Mouse (Mus musculus) urinary bladder, postnatal 25 days (tissue): ENCODE data around the gene Dusp10.

Source experiments
- DNase-seq: peaks from one replicate; pipeline ENCODE4 v3.0.0; 2022; ENCODE audit warnings: low spot score

The Dusp10 gene

DNA sequence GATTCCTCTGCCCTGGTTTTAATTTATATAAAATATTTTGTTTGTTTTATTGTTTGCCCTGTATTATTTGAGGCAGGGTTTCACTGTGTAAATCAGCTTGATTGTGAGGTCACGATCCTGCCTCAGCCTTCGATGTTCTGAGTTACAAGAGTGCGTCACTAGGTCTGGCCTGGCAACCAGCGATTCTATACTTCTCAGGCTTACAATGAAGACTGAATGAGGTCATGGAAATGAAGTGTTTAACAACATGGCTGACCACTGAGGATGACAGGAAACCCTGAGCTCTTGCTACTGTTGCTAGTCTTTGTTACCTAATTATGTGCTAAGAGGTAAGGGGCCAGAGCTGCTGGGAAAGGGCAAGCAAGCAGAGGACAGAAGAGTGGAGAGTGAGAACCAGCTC, at the start of gene Dusp10:
Gene Dusp10 (plus strand): TSS at position 197 of the 400 bp plus-strand sequence.
- no peak for DNase-seq

DNA sequence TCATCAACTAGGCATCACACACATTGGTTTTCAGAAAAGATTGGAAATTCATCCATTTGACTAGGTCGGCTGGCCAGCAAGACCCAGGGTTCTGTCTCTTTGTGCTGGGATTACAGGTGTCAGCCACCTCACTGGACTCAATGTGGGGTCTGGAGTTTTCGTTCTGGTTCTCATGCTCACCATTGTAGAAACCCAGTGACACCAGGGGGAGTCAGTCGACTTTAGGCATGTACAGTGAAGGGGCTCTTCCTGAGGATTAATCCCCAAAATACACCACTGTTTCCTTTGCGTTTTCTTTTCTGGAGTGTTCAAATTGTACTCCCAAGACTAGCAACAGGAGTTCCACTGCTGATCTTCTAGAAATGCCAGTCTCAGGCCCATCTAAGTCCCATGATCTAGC, 47.8 kb upstream of the Dusp10 start:
- DNase-seq, result no peak

DNA sequence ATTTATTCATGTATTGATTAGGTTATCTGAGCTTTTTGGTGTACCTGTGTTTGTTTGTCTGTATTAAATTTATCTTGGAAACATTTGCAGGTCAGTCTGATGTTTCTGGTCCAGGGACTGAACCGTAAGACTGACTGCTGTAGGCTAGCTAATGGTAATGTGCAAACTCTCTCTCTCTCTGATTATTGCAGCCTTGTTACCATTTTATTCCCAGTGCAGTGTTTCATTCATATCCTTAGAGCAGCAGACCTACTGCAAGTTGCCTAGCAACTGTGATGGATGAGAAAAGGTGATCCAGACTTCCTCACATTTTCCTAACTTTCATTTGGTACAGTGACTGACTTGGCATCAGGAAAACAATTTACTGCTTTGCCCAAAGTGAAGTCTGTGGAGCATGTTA, 43.8 kb upstream of the Dusp10 start:
- no peak for DNase-seq

DNA sequence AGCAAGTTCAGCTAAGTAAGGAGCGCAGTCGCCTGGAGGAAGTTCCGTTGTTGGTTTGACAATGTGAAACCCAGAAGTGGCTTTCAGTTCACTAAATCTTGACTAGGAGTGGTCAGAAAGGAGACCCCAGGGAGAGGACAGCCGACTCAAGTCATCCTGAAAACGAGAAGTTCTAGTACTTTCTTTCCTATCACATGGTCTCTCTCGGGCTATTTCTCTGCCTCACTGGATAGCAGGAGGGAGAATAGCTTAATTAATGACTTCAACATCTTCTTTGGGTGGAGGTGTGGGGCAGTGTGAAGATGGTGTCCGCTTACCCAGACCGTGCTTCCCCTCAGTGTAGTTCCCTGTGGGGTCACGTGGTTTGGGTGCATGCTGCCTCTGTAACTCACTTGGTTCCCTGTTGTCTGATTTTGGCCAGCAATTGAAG, 33.3 kb upstream of the Dusp10 start:
- DNase-seq, result no peak

DNA sequence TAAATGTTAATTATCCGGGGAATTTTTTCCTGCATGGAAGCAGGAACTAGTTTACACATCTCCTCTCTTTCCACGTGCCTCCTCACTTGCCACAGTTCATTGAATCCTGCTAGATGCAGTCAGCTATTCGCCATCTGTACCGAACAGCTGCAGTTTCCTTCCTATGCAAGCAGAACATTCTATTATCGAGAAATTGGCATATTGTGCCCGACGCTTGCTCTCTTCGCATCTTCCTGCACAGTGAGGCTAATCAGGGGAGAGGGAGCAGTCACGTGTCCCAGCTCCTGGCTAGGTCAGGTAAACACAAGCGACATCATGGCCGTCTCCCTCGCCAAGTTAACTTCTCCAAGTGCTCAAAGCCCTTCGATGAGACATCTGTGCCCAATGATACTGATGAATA, 31.0 kb upstream of the Dusp10 start:
- no peak for DNase-seq

DNA sequence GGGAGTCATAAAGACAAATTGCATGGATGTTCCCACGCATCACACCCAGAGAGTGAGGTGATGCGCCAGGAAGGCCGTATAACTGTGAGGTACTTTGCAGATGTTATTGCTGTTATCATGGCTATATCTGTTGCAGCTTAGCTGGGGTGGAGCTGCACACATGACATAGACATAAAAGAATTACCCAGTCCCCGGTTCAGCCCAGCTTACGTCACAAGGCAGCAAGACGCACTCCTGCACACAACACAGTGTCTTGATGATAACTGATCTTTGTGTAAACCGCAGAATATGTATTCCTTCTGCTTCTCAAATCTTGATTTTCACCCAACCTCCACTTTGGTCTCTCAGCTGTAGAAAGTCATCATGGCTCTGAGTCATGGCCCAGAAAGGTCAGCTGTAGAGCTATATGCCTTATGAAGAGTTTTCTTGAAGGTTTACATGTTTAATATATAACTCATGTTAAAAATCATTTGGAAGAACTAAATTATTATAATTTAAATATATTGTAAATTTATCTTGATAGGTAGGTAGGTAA, 25.3 kb upstream of the Dusp10 start:
- DNase-seq, result no peak

DNA sequence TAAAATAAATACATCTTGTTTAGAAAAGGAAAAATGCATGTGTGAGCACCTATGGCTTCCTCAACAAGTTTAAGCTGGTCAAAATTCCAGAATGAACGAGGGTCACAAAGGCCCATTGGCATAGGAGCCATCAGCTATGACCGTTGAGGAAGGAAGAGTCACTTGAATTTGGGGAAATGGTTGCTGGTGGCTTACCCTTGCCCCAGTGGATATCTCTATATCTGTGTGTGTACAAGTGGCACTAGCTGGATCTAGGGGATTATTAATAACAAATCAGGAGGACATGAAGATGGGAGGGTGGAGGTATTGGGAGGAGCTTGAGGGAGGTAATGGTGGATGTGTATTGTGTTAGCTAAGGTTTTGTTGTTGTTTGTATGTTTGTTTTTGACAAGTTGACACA, 21.2 kb upstream of the Dusp10 start:
- no peak for DNase-seq

DNA sequence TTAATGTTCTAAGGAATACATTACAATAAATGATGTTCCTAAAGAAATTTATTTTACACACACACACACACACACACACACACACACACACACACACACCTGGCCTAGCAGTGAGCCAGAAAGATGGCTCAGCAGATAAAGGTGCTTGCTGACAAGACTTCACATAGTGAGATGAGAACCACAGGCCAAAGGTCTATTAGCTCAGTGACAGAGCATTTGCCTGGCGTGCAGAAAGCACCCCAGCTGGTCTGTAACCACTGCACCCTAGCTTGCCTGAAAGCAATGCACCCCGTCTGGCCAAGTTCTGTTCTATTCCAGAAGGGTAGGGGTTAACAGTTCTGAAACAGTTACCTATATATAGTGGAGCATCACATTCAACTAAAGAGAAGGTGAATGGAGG, 15.9 kb upstream of the Dusp10 start:
- no peak for DNase-seq

DNA sequence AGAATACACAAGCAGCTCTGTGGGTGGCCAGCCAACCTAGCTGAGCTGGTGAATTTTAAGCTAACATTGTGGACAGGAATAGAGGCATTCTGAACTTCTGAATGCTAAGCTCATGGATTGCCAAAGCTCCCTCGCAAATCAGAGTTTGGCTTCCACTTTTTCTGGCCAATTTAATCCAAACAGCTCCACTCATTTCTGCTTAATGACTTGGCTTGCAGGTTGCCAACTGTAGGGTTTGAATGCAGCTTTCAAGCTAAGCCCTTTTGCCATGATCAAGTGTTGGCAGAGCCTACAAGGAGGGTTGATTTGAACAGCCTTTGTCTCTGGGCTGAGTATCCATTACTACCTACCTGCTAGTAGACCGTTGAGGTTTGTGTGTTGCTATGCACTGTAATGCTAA, 10.6 kb upstream of the Dusp10 start:
- no peak for DNase-seq

DNA sequence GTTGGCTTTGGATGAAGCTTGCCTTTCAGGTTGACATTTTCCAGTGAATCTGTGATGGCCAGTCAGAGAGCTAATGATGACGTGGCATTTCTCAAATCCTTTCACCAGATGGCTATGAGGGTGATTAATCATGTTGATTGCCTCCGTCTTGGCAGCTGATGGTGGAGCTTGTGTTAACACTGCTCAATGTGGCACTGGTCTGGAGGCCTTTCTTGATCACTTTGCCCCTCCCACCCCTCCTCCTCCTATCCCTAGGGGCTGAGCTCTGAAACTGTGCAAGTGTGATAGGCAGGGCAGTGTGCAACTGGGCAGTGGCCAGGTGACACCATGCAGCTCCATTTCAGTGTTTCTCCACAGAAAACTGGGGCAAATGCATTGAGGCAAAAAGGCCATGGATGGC, 8.8 kb upstream of the Dusp10 start:
- DNase-seq, result no peak

DNA sequence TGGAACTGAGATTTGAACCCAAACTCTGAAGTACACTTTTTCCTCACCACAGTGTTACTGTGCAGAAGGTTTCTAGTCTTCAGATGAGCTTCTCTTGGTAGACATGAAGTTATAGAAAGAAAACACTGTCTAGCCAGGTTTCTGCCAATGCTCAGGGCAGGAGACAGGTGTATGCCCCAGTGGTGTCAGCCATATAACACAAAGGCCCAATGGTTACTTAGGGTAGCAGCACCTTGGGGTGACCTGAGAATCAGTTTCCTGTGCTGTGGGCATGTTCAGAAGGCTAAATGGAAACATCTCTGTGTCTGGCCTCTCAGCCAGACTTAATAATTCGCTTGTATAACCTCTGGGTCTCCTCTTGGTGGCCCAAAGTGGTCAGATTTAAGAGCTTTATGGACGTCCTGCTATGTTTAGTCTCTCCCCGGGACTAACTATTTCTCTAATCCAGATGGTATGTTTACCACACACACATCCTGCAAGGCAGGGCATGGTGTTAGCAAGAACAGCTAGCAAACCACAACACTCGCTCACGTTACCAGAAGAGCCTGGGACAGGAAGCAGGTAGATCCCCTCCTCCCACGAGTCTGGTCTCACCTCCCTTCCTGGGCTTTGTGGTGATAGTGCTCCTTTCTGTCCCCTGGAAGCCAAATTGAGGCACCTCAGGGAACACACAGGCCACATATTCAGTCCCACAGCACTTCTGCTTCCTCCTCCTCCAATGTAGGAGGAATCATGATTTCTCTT, 7.6 kb upstream of the Dusp10 start:
- no peak for DNase-seq

DNA sequence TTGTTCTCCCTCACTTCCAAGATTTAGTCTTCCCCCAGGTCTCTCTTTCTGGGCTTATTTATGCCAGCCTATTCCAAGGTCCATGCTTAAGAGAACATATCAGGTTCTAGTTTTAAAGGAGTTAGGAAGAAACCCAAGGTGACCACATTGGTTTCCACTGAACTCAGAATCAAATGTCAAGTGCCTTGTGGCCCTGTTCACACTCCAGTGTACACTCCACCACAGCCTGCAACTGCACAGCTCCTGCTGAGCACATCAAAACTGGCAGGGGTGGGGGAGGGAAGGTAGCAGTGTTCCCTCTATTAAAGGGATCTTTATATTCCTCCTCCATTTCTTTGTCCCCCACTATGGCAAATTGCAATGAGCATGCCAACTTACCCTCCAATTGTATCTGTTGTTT, 7.0 kb upstream of the Dusp10 start:
- no peak for DNase-seq

DNA sequence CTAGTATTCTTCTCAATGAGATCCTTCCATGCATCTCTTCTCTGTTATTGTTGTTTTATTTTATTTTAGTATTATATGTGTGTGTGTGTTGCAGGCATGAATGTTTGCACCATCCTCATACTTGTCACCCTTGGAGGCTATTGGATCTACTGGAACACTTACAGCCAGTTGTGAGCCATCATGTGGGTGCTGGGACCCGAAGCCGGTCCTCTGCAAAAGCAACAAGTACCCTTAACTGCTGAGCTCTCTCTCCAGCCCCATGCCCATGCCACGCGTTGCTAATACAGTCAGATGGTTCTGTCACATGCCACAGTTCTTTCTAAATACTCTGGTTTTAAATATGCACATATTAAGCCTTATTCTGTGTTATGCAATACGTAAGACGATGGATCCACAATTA, 1.8 kb upstream of the Dusp10 start:
- DNase-seq, result no peak

DNA sequence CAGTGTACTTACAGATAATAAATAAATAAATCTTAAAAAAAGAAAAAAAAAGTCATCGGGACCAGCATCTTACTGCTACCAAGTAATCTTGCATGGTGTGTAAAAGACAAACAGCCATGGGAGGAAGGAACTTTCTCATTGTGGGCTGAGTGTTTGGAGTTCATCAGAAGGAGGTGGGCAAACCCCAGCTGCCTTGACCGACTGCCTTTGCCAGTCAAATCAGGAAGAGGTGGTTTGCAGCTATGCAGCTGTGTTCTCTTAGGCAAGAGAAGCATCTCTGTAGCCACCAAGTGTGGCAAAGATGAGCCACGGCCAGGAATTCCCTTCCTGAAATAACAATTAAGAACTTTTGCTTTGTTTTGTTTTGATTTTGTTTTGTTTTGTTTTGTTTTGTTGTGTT, 989 bp downstream of the Dusp10 start:
- no peak for DNase-seq

DNA sequence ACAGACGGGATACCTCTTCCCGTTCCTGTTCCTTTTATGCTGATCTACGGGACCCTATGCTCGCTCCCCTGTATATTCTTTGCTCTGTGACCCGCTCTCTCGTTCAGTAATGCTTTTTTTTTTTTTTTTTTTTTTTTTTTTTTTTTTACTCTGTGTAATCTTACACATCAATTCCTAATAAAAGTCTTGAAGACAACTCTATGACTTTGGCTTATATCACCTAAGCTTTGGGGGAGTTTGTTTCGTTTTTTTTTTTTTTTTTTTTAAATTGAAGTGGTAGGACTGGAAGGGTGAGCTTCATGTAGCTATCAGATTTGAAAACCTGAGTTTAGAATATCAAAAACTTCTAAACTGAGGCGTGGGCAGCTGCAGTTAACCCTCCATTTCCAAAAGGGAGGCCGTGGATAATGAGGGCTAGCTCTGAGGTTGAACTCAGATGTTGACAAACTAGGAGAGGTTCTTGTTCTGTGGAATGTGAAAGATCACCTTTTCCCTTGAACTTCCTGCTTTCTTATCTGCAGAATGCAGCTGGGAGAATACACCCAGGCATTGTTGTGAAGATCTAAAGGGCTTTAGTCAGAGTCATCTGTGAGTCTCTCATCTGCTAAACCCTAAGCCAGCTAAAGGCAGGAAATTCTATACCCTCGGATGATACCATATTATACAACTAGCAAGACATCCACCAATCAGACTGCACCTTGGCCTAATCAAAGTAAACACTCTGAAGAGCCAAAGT, 3.1 kb downstream of the Dusp10 start:
- no peak for DNase-seq

DNA sequence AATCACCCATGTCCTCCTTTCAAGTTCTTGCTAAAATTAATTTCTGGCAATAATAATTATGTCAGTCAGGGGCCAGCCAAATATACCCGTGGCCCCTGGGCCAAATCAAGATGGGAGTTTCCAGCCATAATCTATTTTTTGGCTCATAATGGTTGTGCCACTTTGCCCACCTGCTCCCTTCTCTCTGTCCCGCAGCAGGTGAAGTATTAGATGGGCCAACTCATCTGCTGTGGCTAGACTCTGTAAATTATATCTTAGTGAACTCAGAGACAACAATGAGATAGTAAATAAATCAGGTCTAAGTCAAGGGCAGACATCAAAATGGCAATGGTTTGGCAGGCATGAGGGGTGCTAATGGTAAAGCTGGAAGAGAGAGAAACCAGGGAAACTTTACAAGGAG, 4.5 kb downstream of the Dusp10 start:
- DNase-seq, result no peak

DNA sequence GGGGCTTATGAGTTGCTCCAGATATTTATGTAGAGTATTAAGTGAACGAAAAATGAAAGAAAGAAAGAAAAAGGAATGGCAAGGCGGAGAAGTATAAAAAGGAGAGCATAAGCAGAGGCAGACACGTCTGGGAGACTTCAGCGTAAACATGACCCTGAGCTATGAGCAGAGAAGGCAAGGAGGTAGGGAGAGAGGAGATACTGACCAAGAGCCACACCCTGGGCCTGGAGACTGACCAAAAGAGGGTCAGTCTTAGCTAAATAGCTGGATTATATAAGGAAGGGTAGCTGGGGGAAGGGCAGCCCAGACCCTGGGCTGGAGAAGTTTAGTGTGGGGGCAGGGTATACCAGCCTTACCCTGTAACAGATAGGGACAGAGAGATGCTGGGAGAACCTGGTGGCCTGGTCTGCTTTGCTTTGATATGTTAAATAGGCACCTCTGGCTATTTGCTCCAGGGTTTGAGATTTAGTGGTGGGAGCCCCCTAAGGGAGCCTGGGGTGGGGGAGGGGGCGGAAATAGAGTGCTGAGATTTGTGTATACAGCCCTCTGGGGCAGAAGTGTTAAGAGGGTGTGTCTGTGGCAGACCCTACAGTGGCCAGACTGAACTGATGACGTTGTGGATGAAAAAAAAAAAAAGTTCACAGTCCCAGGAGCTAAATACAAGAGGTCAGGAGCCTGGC, 6.1 kb downstream of the Dusp10 start:
- DNase-seq, result no peak

DNA sequence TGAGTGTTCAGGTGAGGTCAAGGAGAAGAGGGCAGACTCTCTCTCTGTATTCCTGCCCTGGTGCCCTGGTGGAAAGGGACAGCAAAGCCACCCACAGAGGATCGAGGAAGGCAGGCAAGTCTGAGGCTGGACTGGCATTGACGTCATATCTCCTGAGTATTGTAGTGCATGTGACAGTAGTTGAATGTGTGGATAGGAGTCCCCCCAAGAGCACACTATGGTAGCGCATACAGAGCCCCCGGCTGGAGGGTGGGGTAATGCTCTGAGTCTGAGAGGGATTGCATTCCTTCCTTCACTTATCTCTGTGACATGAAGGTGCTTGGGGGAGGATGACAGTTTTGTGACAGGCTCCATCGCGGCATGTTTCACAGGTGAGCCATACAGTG, 6.6 kb downstream of the Dusp10 start:
- DNase-seq, result no peak

DNA sequence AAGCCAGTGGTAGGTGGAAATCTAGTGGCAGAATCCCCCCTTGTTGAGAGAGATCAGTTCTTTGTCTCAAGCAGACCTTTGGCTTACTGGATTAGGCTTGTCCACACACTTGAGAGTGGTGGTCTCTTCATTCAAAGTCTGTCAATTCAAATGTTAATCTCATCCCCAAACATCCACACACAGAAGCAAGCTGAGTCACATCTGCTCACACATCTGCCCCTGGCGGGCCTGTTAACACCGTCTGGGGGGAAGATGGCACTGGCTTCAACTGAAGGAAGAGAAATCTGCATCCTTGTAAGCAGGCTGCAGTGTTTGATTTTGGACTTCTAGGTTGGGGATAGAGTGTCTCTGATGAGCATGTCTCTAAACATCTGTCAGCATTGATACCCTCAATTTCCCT, 10.9 kb downstream of the Dusp10 start:
- DNase-seq, result no peak

DNA sequence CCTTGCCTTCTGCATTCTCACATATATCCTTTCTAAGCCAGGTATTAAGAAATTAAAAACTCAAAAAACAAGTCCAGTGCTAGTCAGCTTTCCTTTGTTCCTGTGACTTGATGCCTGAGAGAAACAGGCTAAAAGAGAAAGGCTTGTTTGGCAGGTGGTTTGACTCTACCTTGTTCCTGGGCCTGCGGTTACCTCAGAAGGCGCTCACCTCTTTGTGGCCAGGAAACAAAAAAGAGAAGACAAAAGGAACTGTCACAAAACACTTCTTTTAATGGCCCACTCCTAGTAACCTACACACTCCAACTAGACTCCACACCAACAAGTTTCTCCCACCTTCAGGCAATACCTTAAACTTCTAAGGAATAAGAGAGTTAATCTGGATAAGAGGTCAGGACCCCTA, 11.5 kb downstream of the Dusp10 start:
- no peak for DNase-seq

DNA sequence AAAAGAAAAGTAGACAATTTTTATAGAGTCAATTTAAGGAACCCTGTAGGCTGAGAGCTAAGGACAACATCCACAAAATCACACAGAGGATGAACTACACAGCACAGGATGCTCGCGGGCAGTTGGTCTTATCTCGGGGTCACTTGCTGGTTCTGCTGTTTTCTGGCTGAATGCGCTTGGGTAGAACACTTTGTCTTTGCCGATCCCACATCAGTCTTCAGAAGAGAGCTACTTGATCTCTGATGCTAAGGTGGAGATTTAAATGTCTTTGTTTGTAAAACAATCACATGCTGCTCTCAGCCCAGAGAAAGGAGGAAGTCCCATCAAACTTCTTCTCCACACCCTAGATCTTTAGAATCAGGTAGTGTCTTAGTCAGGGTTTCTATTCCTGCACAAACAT, 12.0 kb downstream of the Dusp10 start:
- DNase-seq, result no peak

DNA sequence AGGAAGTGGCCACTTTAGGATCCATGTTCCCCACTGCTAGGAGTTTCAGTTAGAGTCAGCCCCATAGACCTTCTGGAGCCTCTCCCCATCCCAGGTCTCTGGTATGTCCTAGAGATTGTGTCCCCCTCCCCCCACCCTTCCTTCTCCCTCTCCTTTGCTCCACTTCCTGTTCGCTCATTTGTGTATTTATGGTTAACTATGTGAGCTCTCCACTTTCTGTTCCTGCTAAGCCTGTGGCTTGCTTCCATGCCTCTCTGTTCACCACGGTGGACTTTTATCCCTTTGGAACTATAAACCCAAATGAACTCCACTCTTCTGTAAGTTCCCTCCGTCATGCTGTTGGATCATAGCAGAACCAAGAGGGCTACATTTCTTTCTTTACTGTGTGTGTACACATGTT, 13.9 kb downstream of the Dusp10 start:
- no peak for DNase-seq
